Mouse (Mus musculus): Measurements from ENCODE around the gene Npc2. TPM values are rescaled to one million over a fixed set of nuclear protein-coding genes. Genes with fewer than 3 reads are reported as not detected.
A peak's percentile ranks its signal among the peaks of the same experiment; 100 is the strongest.

Npc2 gene
- polyA plus RNA-seq, 1 experiment from 2014 or later = 81.5 TPM

DNA sequence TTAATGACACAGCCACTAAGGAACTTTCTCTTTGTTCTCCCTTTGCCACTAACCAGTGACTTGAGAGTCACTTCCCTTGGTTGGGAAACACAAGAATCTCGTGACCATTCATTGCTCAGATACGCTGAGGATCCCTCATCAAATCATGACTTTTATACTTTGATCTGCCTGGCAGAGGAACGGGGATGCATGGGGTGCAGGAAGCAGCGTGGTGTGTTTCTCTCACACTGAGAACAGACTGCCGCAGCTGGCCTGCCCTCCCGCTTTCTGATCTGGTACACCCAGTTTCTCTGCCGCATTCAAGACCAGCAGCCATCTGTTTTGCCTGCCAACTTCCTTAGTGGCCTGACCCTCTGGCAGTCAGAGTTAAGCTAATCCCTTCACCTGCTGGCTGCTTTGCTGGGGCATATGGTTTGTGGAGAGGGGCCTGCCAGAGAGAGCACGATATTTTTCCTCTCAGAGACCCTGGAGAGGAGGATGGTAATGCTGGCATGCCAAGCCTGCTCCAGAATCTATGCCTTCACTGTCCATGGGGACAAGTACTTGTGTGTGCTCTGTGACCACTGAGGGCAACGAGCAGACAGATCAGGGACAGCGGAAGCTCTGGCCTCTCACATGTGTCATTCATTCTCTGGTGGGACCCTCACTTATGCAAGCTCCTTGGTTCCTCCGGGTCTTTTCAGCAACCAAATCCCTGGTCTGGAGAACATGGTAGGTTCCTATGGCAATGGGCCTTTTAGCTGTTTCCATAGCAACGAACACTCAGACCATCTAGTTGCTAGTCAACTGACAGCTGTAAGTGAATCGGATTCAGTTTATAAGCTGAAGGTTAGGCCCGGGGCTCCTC, 20.6 kb downstream of the Npc2 start:
- H3K27me3 ChIP-seq (replicated peaks) = no peaks in the 10 kb centered on the region
- 27% methylated on average over 14 of the region's 14 CpGs for WGBS

DNA sequence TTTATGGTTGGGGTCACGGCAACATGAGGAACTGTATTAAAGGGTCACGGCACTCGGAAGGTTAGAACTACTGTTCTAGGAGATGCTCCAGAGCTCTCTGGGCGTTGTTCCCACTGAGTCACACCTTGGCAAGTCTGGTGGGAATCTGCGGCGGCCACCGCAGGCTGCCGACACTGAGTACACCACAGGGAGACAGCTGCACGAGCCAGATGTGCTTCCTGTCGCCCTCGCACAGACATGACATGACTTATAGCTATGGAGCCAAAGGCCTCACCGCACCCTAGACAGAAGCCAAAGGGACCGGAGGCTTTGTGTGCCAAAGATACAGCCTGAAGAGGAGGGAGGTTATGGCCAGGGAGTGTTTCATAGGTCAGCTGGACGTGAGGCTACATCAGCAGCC, 22.3 kb downstream of the Npc2 start:
- no peak overlapping the region for H3K4me3 ChIP-seq
- H3K27ac ChIP-seq = no peak overlapping the region
- no peaks in the 10 kb centered on the region for H3K27me3 ChIP-seq (replicated peaks)
- H3K4me1 ChIP-seq = peaks cover 21% of the 10 kb centered on the region
- no peak overlapping the region for H3K9ac ChIP-seq
- WGBS = 54% methylated on average over 14 of the region's 14 CpGs
- no peak overlapping the region for H3K4me2 ChIP-seq (replicated peaks)
- no peak for ATAC-seq (ENCODE audit: low FRiP score, low read depth)
- H3K9me3 ChIP-seq = no peaks in the 10 kb centered on the region
- peaks cover under 1% of the 10 kb centered on the region; the same call in 1 of the 2 replicates for H3K36me3 ChIP-seq

More for the DNA sequence above, 20.6 kb downstream of the Npc2 start:
- Histone ChIP-seq H3K4me3 (no peak overlapping the region), H3K36me3 (peaks cover 16% of the 10 kb centered on the region), H3K27ac (no peak overlapping the region), H3K9ac (0 out of 2 replicates have a peak overlapping the region, but pooled peaks have one; percentile 3), H3K4me1 (peaks cover 21% of the 10 kb centered on the region), H3K4me2 (replicated peaks) (no peak overlapping the region; the same call in 1 of the 2 replicates), H3K9me3 (no peaks in the 10 kb centered on the region)
- ATAC-seq (ENCODE audit: low FRiP score, low read depth) = peak; percentile 52

DNA sequence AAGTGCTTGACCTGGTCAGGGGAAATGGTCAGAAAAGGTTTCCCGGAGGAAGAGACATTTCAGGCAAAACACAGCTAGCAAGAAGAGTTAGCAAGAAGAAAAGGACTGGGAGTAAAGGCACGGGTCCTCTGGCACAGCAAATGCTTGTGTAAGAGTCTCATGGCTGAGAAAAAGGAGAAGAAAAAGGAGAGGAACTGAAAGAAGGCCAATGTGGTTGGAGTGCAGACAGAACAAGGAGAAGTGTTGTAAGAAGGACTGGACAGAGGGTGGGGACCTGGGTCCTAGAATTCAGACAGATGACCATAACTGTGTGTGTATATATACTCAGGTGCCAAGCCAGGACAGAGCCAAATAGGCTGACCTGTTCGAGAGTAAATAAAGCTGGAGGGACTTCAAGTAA, 24.8 kb downstream of the Npc2 start:
- no peak overlapping the region for H3K4me3 ChIP-seq
- H3K9me3 ChIP-seq = no peaks in the 10 kb centered on the region
- no peaks in the 10 kb centered on the region for H3K27me3 ChIP-seq (replicated peaks)
- H3K4me2 ChIP-seq (replicated peaks) = no peak overlapping the region
- H3K9ac ChIP-seq = no peak overlapping the region
- ATAC-seq (ENCODE audit: low FRiP score, low read depth) = no peak
- no peak overlapping the region for H3K27ac ChIP-seq
- 74% methylated on average over 3 of the region's 3 CpGs for WGBS
- H3K4me1 ChIP-seq = peaks cover 16% of the 10 kb centered on the region
- no peaks in the 10 kb centered on the region for H3K36me3 ChIP-seq

DNA sequence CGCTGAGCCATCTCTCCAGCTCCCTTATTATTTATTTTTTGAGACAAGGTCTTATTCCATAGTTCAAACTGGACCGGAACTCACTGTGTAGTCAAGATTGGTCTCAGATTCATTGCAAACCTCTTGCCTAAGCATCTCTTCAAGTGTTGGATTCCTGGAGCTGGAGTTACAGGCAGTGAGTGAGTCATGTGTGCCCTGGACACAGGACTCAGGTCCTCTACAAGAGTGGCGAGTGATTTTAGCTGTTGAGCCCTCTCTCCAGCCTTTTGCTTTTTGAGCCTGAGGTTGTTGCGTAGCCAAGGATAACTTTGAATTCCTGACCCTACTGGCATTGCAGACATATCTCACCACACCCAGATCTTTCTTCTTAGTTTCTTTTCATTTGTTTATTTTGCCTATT, 27.3 kb downstream of the Npc2 start:
- no peak overlapping the region for H3K27ac ChIP-seq
- H3K4me3 ChIP-seq = no peak overlapping the region
- H3K9me3 ChIP-seq = no peaks in the 10 kb centered on the region
- ATAC-seq (ENCODE audit: low FRiP score, low read depth) = no peak
- 0 out of 2 replicates have a peak, but pooled peaks cover 3% of the 10 kb centered on the region for H3K4me1 ChIP-seq
- no peak overlapping the region for H3K9ac ChIP-seq
- H3K36me3 ChIP-seq = no peaks in the 10 kb centered on the region
- 72% methylated on average over 4 of the region's 4 CpGs for WGBS
- no peak overlapping the region for H3K4me2 ChIP-seq (replicated peaks)
- H3K27me3 ChIP-seq (replicated peaks) = no peaks in the 10 kb centered on the region

DNA sequence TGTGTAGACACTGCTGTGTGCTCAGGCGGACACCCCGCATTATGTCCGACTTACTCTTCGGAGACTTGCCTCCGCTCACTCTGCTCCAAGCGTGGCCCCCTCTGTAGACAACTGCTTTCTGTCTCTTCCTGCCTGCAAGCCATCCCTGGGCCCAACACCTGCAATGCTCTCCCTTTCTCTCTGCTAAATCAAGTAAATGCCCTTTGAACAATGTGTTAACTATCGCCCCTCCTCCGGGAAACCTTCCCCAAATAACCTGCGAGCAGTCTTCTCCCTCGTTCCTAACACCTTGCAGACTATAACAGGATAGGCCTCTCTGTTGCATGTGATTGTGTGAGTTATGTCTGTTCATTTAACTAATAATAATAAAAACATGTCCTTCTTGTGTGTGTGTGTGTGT, 29.5 kb downstream of the Npc2 start:
- ATAC-seq (ENCODE audit: low FRiP score, low read depth) = no peak
- Histone ChIP-seq H3K4me3 (no peak overlapping the region), H3K36me3 (no peaks in the 10 kb centered on the region), H3K27ac (no peak overlapping the region), H3K9ac (no peak overlapping the region), H3K4me2 (replicated peaks) (no peak overlapping the region), H3K4me1 (no peaks in the 10 kb centered on the region), H3K9me3 (no peaks in the 10 kb centered on the region), H3K27me3 (replicated peaks) (no peaks in the 10 kb centered on the region)
- 88% methylated on average over 10 of the region's 10 CpGs for WGBS

DNA sequence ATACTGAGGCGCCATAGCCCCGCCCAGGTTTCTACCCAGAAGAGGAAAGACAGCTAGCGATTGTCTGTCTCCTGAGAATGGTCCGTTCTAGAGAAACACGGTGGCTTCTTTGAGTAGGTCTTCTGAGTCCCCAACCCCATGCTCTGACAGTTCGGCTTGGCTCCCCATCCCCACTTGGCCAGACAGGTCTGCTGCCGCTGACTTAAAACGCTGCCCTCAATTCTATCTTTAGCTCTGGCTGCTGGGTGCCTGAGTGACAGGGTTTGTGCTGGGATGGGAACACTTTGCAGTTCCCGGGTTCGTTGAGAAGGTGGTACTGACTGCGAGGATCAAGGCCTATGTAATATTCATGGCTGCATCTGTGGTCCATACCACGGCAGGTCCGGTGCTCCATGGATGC, 39.6 kb downstream of the Npc2 start:
- no peak for ATAC-seq (ENCODE audit: low FRiP score, low read depth)
- H3K4me3 ChIP-seq = no peak overlapping the region
- H3K27me3 ChIP-seq (replicated peaks) = no peaks in the 10 kb centered on the region
- no peak overlapping the region for H3K4me2 ChIP-seq (replicated peaks)
- WGBS = 80% methylated on average over 13 of the region's 13 CpGs
- no peak overlapping the region for H3K9ac ChIP-seq
- no peaks in the 10 kb centered on the region for H3K36me3 ChIP-seq
- no peaks in the 10 kb centered on the region for H3K9me3 ChIP-seq
- no peak overlapping the region for H3K27ac ChIP-seq
- H3K4me1 ChIP-seq = no peaks in the 10 kb centered on the region

DNA sequence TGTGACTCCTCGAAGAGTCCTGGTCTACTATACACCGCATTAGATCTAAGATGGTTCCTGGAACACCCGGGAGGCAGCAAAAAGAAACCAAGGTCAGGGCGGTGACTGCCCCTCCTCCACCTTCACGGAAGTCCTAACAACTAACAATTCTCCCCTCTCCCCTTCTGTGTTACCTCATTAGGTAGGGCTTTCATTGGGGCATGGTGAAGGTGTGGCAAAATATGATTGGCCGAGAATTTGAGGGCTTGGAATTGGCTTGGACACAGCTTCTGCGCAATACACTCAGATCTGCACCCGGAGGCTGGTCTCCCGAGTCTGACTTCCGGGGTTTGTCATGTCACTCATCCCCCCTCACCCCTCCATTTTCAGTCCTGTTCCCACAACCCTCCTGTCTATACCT, 44.5 kb downstream of the Npc2 start:
- Histone ChIP-seq H3K4me2 (replicated peaks) (no peak overlapping the region), H3K36me3 (no peaks in the 10 kb centered on the region), H3K27ac (no peak overlapping the region), H3K4me3 (no peak overlapping the region), H3K27me3 (replicated peaks) (no peaks in the 10 kb centered on the region), H3K9ac (no peak overlapping the region), H3K4me1 (no peaks in the 10 kb centered on the region), H3K9me3 (no peaks in the 10 kb centered on the region)
- no peak for ATAC-seq (ENCODE audit: low FRiP score, low read depth)
- WGBS = 93% methylated on average over 10 of the region's 10 CpGs

DNA sequence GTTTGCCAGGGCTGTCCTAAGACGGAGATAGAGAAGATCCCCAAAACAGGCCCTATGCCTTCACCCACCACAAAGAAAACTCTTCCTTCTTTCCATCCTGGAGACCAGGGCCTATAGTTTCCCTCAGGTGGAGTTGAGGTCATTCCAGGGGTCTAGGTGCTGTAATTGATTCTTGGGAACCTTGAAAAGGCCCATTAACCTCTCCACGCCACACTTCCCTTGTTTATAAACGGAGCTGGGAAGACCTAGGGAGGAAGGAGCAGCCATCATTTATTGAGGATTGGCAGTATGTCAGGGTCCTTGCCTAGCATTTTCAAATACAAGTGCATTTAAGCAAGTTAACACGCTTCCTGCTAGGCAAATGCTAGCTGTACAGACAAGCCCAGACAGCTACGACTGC, 45.5 kb downstream of the Npc2 start:
- H3K27me3 ChIP-seq (replicated peaks) = no peaks in the 10 kb centered on the region
- H3K4me2 ChIP-seq (replicated peaks) = no peak overlapping the region
- H3K36me3 ChIP-seq = no peaks in the 10 kb centered on the region
- WGBS = 69% methylated on average over 5 of the region's 5 CpGs
- ATAC-seq (ENCODE audit: low FRiP score, low read depth) = no peak
- H3K9me3 ChIP-seq = no peaks in the 10 kb centered on the region
- H3K4me1 ChIP-seq = no peaks in the 10 kb centered on the region
- no peak overlapping the region for H3K27ac ChIP-seq
- H3K4me3 ChIP-seq = no peak overlapping the region
- H3K9ac ChIP-seq = no peak overlapping the region

DNA sequence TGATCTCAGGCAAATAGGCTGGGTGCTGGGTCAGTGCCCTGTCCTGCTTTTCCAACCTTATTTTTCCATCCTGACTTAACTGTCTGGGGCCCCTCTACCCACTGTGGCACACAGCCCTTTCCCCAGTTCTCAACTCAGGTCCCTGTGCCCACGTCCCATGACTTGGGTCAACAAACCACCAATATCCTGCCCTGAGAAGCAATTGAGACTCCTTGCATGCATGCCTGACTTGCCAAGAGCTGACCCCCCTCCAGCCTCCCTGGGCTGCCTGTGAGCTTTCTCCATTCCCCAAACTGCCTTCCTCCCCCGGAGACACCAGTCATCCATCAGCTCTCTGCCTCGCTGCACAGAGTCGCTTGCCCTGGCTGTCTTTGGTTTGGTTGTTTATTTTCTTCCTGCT, 46.0 kb downstream of the Npc2 start:
- H3K9me3 ChIP-seq = no peaks in the 10 kb centered on the region
- no peak for ATAC-seq (ENCODE audit: low FRiP score, low read depth)
- H3K4me1 ChIP-seq = no peaks in the 10 kb centered on the region
- H3K27ac ChIP-seq = no peak overlapping the region
- H3K36me3 ChIP-seq = no peaks in the 10 kb centered on the region
- 54% methylated on average over 4 of the region's 4 CpGs for WGBS
- no peak overlapping the region for H3K4me2 ChIP-seq (replicated peaks)
- no peak overlapping the region for H3K4me3 ChIP-seq
- H3K27me3 ChIP-seq (replicated peaks) = no peaks in the 10 kb centered on the region
- H3K9ac ChIP-seq = no peak overlapping the region

DNA sequence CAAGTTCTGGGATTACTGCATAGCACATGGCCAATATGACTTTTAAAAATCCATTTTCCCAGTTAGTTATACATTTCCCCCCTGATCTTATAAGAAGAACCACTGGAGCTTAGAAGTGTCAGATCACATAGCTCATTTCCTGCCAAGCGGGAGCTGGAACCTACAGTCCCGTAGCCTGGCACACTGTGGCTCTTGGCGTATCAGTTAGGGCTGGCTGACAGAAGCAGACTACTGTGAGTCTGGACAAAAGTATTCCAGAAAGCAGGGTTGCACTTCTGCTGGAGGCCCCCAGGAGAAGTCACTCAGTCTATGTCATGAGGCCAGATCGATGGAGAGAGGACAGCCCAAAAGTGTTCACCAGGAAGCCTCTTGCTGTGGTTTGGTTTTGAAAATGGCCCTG, 46.6 kb downstream of the Npc2 start:
- ATAC-seq (ENCODE audit: low FRiP score, low read depth) = no peak
- Histone ChIP-seq H3K4me1 (no peaks in the 10 kb centered on the region), H3K27me3 (replicated peaks) (no peaks in the 10 kb centered on the region), H3K4me3 (no peak overlapping the region), H3K9me3 (no peaks in the 10 kb centered on the region), H3K9ac (no peak overlapping the region), H3K36me3 (no peaks in the 10 kb centered on the region), H3K4me2 (replicated peaks) (no peak overlapping the region), H3K27ac (no peak overlapping the region)
- WGBS = 90% methylated on average over 4 of the region's 4 CpGs

DNA sequence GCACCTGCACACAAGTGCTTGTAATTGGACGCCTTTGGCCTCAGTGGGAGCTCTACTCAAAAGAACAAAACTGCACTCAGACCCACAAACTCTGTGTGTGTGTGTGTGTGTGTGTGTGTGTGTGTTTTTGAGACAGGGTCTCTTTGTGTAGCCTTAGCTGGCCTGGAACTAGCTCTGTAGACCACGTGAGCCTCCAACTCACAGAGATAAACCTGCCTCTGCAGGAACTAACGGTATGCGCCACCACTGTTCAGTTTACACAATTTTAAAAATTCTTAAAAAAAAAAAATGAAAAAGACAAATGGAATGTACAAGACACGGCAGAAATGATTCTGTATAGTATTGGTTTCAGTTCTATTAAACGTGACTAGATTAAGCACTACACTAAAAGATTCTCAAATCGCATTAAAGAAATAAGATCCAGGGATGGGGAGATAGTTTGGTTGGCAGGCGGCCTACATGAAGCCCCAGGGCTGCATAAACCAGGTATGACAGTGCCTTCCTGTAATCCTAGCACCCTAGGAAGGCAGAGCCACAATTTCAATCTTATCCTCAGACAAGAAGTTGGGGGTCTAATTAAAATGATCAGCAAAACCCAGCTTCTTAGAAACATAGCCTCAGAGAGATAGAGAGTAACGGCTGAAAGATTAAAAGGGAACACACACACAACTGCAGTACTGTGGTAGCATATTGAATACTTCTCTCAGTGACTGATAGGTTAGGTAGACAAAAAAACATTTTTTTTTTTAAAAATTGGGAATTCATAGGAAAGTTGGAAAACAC, 54.3 kb downstream of the Npc2 start:
- Histone ChIP-seq H3K36me3 (no peaks in the 10 kb centered on the region), H3K9ac (no peak overlapping the region), H3K4me3 (no peak overlapping the region), H3K4me1 (no peaks in the 10 kb centered on the region), H3K27me3 (replicated peaks) (no peaks in the 10 kb centered on the region), H3K27ac (no peak overlapping the region), H3K9me3 (no peaks in the 10 kb centered on the region), H3K4me2 (replicated peaks) (no peak overlapping the region)
- ATAC-seq (ENCODE audit: low FRiP score, low read depth) = no peak
- WGBS = 90% methylated on average over 9 of the region's 9 CpGs

DNA sequence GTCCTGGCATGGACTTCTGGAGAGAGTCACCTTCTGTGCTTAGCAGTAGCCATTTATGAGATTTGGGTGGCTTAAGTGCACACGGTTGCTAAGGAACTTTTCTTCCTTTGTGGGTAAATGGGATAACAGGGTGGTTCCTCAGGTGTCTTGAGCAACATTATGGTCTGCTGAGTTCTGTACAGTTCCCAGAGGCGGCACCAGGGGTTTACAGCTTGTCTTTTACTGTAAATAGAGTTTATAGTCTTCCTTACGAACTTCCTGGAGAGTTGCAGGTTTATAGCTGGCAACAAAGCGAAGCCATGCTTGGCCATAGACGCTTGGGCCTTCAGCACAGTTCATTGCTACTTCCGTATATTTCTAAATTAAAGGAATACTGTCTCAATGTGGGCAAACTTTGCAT, 58.4 kb downstream of the Npc2 start:
- Histone ChIP-seq H3K4me1 (no peaks in the 10 kb centered on the region), H3K4me3 (no peak overlapping the region), H3K36me3 (no peaks in the 10 kb centered on the region), H3K9me3 (no peaks in the 10 kb centered on the region), H3K4me2 (replicated peaks) (no peak overlapping the region), H3K27me3 (replicated peaks) (no peaks in the 10 kb centered on the region), H3K27ac (no peak overlapping the region), H3K9ac (no peak overlapping the region)
- 73% methylated on average over 6 of the region's 6 CpGs for WGBS
- no peak for ATAC-seq (ENCODE audit: low FRiP score, low read depth)
